ENCODE assay signal across 8 mouse cellular contexts in genomic region chr11:69935137-69935879, GRCm38 (mm10). TPM values are rescaled to one million over a fixed set of nuclear protein-coding genes. Genes with fewer than 3 reads are reported as not detected.
A peak's percentile ranks its signal among the peaks of the same experiment; 100 is the strongest.
DNase-seq lines count a peak whose midpoint lies in the region; ATAC-seq and TF ChIP-seq lines count a peak whose summit lies in the region.

Gene Ybx2 (plus strand): TSS chr11:69935796.

- H3K27ac ChIP-seq in forebrain, embryonic 16.5 days (ENCODE audit: low read length), result no peak within 1 kb of the TSS
- H3K27ac ChIP-seq in neural tube, embryonic 15.5 days (replicated peaks), result no peak within 1 kb of the TSS

- H3K36me3 ChIP-seq in G1E (replicated peaks), result no peaks in the 10 kb centered on the region
- no peaks in the 10 kb centered on the region for H3K36me3 ChIP-seq in forebrain, embryonic 16.5 days (ENCODE audit: control insufficient read depth, insufficient read depth)
- no peaks in the 10 kb centered on the region for H3K36me3 ChIP-seq in neural tube, embryonic 15.5 days

- H3K9me3 ChIP-seq in G1E (replicated peaks), result peaks cover 12% of the 10 kb centered on the region
- H3K9me3 ChIP-seq in forebrain, embryonic 16.5 days (ENCODE audit: control insufficient read depth, low read length), result no peaks in the 10 kb centered on the region
- H3K9me3 ChIP-seq in neural tube, embryonic 15.5 days (replicated peaks), result no peaks in the 10 kb centered on the region

- intact Hi-C loops in heart, postnatal 14 days (cut with DNase I), result loop anchor here (2.0 to 10.0 kb wide), 2 partner anchors 69 to 279 kb away; partner anchors contain the start of gene Slc16a11

- no peak for DNase-seq in G1E (ENCODE audit: low spot score)
- peak; percentile 91 to 96 for DNase-seq in cerebellum, adult 18-20 months
- DNase-seq in heart, postnatal 14 days, result peak; percentile 85 to 88
- no peak for DNase-seq in large intestine, adult 2 months (ENCODE audit: low read depth, low spot score)
- DNase-seq in lung, adult 18-20 months, result peak; percentile 86 to 89
- peak; percentile 98 for DNase-seq in testis, postnatal 14 days (ENCODE audit: low spot score)

- peak within 1 kb of the TSS; percentile 100 for H3K4me2 ChIP-seq in forebrain, embryonic 16.5 days (ENCODE audit: low read length)
- peak within 1 kb of the TSS; percentile 100 for H3K4me2 ChIP-seq in neural tube, embryonic 15.5 days

- peak within 1 kb of the TSS; percentile 27; the same call in 1 of the 2 replicates for H3K4me3 ChIP-seq in G1E (ENCODE audit: low read depth, low read length)
- peak within 1 kb of the TSS; percentile 61 for H3K4me3 ChIP-seq in forebrain, embryonic 16.5 days (replicated peaks; ENCODE audit: low read length)
- H3K4me3 ChIP-seq in neural tube, embryonic 15.5 days (replicated peaks), result peak within 1 kb of the TSS; percentile 61

- no peak for TF ChIP-seq CTCF in G1E (IDR thresholded peaks at IDR 0.05; ENCODE audit: low read depth, low read length)

- WGBS in forebrain, embryonic 16.5 days, result 1% methylated on average over 56 of the region's 62 CpGs
- WGBS in large intestine, adult 2 months, result 2% methylated on average over 60 of the region's 62 CpGs
- WGBS in neural tube, embryonic 15.5 days, result 1% methylated on average over 59 of the region's 62 CpGs

- H3K4me1 ChIP-seq in G1E (ENCODE audit: insufficient read depth, low read depth, low read length), result peaks cover 38% of the 10 kb centered on the region
- peaks cover 22% of the 10 kb centered on the region for H3K4me1 ChIP-seq in forebrain, embryonic 16.5 days (replicated peaks; ENCODE audit: control insufficient read depth, insufficient read depth, low read length)
- H3K4me1 ChIP-seq in neural tube, embryonic 15.5 days, result peaks cover 34% of the 10 kb centered on the region

- ATAC-seq in G1E (ENCODE audit: extremely low read depth, insufficient number of reproducible peaks, low FRiP score, poor library complexity, severe bottlenecking), result no peak
- ATAC-seq in forebrain, embryonic 16.5 days, result peak; percentile 89
- peak; percentile 96 for ATAC-seq in neural tube, embryonic 15.5 days (ENCODE audit: low FRiP score)

- H3K27me3 ChIP-seq in G1E (ENCODE audit: insufficient read depth, low read length), result peaks cover 60% of the 10 kb centered on the region
- peaks cover 13% of the 10 kb centered on the region for H3K27me3 ChIP-seq in forebrain, embryonic 16.5 days (replicated peaks; ENCODE audit: control insufficient read depth, insufficient read depth, low read length)
- peaks cover 35% of the 10 kb centered on the region for H3K27me3 ChIP-seq in neural tube, embryonic 15.5 days (replicated peaks)

- H3K9ac ChIP-seq in forebrain, embryonic 16.5 days (replicated peaks; ENCODE audit: low read depth, low read length), result peak within 1 kb of the TSS; percentile 62
- peak within 1 kb of the TSS; percentile 57 for H3K9ac ChIP-seq in neural tube, embryonic 15.5 days (replicated peaks)

RNA-seq across cellular contexts. Expression of gene Ybx2, which starts in this region (rescaled TPM):
- total RNA-seq in G1E (2014; fragmentation: Nextera tagmentation), result 1.4 and 1.6 TPM in 2 replicates
- 0.23 TPM in 1 of 2 replicates, not detected in the other for total RNA-seq in G1E (2017)
- polyA plus RNA-seq in G1E (2012), result 0.04 TPM in 1 of 2 replicates, not detected in the other
- 3.3 and 3.4 TPM in 2 replicates for polyA plus RNA-seq in forebrain, embryonic 16.5 days (2015; fragmentation: Nextera tagmentation; extraction: Ambion mirVana)
- 10 to 100 TPM; 14.4 to 21.8 TPM for total RNA-seq in heart, postnatal 14 days (2021)
- polyA plus RNA-seq in large intestine, adult 2 months (2012; rRNA removed), result 14.7 and 16.5 TPM in 2 replicates
- polyA plus RNA-seq in neural tube, embryonic 15.5 days (2015; fragmentation: Nextera tagmentation; extraction: Ambion mirVana), result 5.0 and 6.3 TPM in 2 replicates

Comparison
In these comparisons a context has a peak if more than half of its experiments do, and no peak if none do; other contexts are left out.
1. RNA of gene Ybx2 (total RNA-seq): 14.4 to 21.8 TPM in heart, postnatal 14 days; 0.23 to 1.6 TPM in G1E; every median in the first group is over 4 times any median in the second.
2. DNase-seq: peak in cerebellum, adult 18-20 months (2 of 2), heart, postnatal 14 days (2 of 2), lung, adult 18-20 months (2 of 2) and testis, postnatal 14 days (single experiment); none in G1E (single experiment) and large intestine, adult 2 months (single experiment).
3. Peak in every context shown above with its lines, with median percentiles within 50 percentile points of each other: H3K4me3 ChIP-seq.